10 mouse cellular contexts compared by ENCODE assay signal in the genomic region with DNA sequence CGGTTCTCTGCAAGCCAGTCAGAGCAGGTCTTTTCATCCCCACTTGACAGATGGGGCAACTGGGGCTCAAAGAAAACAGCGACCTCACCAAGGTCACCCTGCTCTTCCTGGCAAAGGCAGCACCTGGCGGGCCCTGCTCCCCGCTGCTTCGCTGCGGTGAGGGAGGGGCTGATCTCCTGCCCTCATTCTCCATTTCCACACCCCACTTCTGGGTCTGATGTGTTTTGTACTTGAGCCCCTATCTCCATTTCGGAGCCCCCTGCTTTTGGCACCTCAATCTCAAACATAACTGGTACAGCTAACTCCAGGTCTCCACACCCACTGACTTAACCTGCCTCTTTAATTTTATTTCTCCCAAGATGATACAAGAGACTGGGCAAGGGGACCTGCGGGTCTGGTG. TPM values are rescaled to one million over a fixed set of nuclear protein-coding genes. Genes with fewer than 3 reads are reported as not detected.
DNase-seq lines count a peak whose midpoint lies in the region; ATAC-seq and TF ChIP-seq lines count a peak whose summit lies in the region.
"Had no signal": no experiment of that assay in that cellular context is flagged by ENCODE, and none has a peak within 500 bp of the region (broad histone marks: within the 10 kb centered on the region; RNA-seq: fewer than 3 reads in every experiment).

No protein-coding gene starts in this region.

- H3K4me3 ChIP-seq in gastrocnemius, adult 2 months = peak overlapping the region; percentile 79
- no peak overlapping the region for H3K4me3 ChIP-seq in liver, embryonic 15.5 days (replicated peaks)

- WGBS in liver, embryonic 15.5 days (ENCODE audit: insufficient replicate concordance) = 11% methylated on average over 8 of the region's 8 CpGs

- peaks cover 82% of the 10 kb centered on the region for H3K27me3 ChIP-seq in liver, embryonic 15.5 days

- intact Hi-C loops in gastrocnemius, adult 2 months (cut with DNase I) = no loop called here

- H3K36me3 ChIP-seq in liver, embryonic 15.5 days (replicated peaks) = no peaks in the 10 kb centered on the region

- H3K9ac ChIP-seq in liver, embryonic 15.5 days = no peak overlapping the region

- peaks cover 35% of the 10 kb centered on the region for H3K4me1 ChIP-seq in liver, embryonic 15.5 days (replicated peaks)

- H3K9me3 ChIP-seq in liver, embryonic 15.5 days (replicated peaks) = no peaks in the 10 kb centered on the region

- peak overlapping the region; percentile 66; the same call in 1 of the 2 replicates for H3K4me2 ChIP-seq in liver, embryonic 15.5 days

- H3K27ac ChIP-seq in gastrocnemius, adult 2 months = peak overlapping the region; percentile 100
- H3K27ac ChIP-seq in liver, embryonic 15.5 days (replicated peaks) = no peak overlapping the region

- no peak for TF ChIP-seq CTCF in gastrocnemius, adult 2 months (IDR thresholded peaks at IDR 0.05)

- DNase-seq in gastrocnemius, adult 2 months = peak; percentile 53
- DNase-seq in gastrocnemius, adult 8-10 months (ENCODE audit: low spot score in 2 of 2) = no peak
- peak; percentile 33 for DNase-seq in thymus, postnatal 4 days
- DNase-seq in thymus, adult 18-20 months = no peak
- no peak for DNase-seq in MN1 (ENCODE audit: low spot score)
- DNase-seq in spleen, postnatal 4 days (ENCODE audit: low spot score in 2 of 2) = no peak
- no peak for DNase-seq in layer of hippocampus, postnatal 36 days

- no peak for ATAC-seq in liver, embryonic 15.5 days (ENCODE audit: insufficient read depth)

RNA-seq across cellular contexts. Expression of gene Chpf2, which starts 12.6 kb away (rescaled TPM):
- total RNA-seq in gastrocnemius, adult 2 months (2021) = 10 to 100 TPM in 1 of 2 experiments, 1 to 10 TPM in 1; 6.4 to 10.1 TPM
- 10 to 100 TPM in 3 of 4 experiments, 1 to 10 TPM in 1; 8.5 to 14.5 (median 12.4) TPM for total RNA-seq in gastrocnemius, adult 8-10 months (2022)
- polyA plus RNA-seq in liver, embryonic 15.5 days (2015; fragmentation: Nextera tagmentation; extraction: Ambion mirVana) = 10.5 and 13.4 TPM in 2 replicates
- 10 to 100 TPM; 58.0 to 61.2 TPM for total RNA-seq in layer of hippocampus, postnatal 36 days (2021)

RNA-seq across cellular contexts. Expression of gene Abcf2, which starts 21.9 kb away (rescaled TPM):
- 100 to 1,000 TPM; 105 to 117 TPM for total RNA-seq in gastrocnemius, adult 2 months (2021)
- total RNA-seq in gastrocnemius, adult 8-10 months (2022) = 100 to 1,000 TPM; 114 to 132 (median 122) TPM
- polyA plus RNA-seq in liver, embryonic 15.5 days (2015; fragmentation: Nextera tagmentation; extraction: Ambion mirVana) = 43.2 and 44.4 TPM in 2 replicates
- total RNA-seq in layer of hippocampus, postnatal 36 days (2021) = 10 to 100 TPM; 74.5 to 77.3 TPM

RNA-seq across cellular contexts. Expression of gene Smarcd3, which starts 25.1 kb away (rescaled TPM):
- total RNA-seq in gastrocnemius, adult 2 months (2021) = 100 to 1,000 TPM; 172 to 203 TPM
- 100 to 1,000 TPM; 207 to 267 (median 221) TPM for total RNA-seq in gastrocnemius, adult 8-10 months (2022)
- polyA plus RNA-seq in liver, embryonic 15.5 days (2015; fragmentation: Nextera tagmentation; extraction: Ambion mirVana) = 1.3 and 1.5 TPM in 2 replicates
- 10 to 100 TPM; 88.0 to 89.8 TPM for total RNA-seq in layer of hippocampus, postnatal 36 days (2021)

RNA-seq across cellular contexts. Expression of gene 4931409K22Rik, which starts 42.5 kb away (rescaled TPM):
- total RNA-seq in gastrocnemius, adult 2 months (2021) = not detected
- not detected for total RNA-seq in gastrocnemius, adult 8-10 months (2022)
- not detected in 2 replicates for polyA plus RNA-seq in liver, embryonic 15.5 days (2015; fragmentation: Nextera tagmentation; extraction: Ambion mirVana)
- total RNA-seq in layer of hippocampus, postnatal 36 days (2021) = not detected
- total RNA-seq: layer of hippocampus, postnatal 14 days had no signal
- polyA plus RNA-seq: C2C12 had no signal

RNA-seq across cellular contexts. Expression of gene Asb10, which starts 58.4 kb away (rescaled TPM):
- 100 to 1,000 TPM; 101 to 107 TPM for total RNA-seq in gastrocnemius, adult 2 months (2021)
- total RNA-seq in gastrocnemius, adult 8-10 months (2022) = 100 to 1,000 TPM; 101 to 130 (median 119) TPM
- polyA plus RNA-seq in liver, embryonic 15.5 days (2015; fragmentation: Nextera tagmentation; extraction: Ambion mirVana) = 0.07 and 0.12 TPM in 2 replicates
- total RNA-seq in layer of hippocampus, postnatal 36 days (2021) = under 1 TPM in 1 of 2 experiments, not detected in 1; 0.25 TPM
- polyA plus RNA-seq: C2C12 had no signal

Comparison
In these comparisons a context has a peak if more than half of its experiments do, and no peak if none do; other contexts are left out.
1. DNase-seq: peak in gastrocnemius, adult 2 months (single experiment) and thymus, postnatal 4 days (single experiment); none in gastrocnemius, adult 8-10 months (0 of 2), thymus, adult 18-20 months (0 of 2), MN1 (single experiment), spleen, postnatal 4 days (0 of 2) and layer of hippocampus, postnatal 36 days (0 of 2).